Mouse (Mus musculus): ENCODE results near the gene Mipol1. TPM values are rescaled to one million over a fixed set of nuclear protein-coding genes. Genes with fewer than 3 reads are reported as not detected.

Mipol1 gene
- polyA plus RNA-seq, 1 experiment: 0.38 TPM

DNA sequence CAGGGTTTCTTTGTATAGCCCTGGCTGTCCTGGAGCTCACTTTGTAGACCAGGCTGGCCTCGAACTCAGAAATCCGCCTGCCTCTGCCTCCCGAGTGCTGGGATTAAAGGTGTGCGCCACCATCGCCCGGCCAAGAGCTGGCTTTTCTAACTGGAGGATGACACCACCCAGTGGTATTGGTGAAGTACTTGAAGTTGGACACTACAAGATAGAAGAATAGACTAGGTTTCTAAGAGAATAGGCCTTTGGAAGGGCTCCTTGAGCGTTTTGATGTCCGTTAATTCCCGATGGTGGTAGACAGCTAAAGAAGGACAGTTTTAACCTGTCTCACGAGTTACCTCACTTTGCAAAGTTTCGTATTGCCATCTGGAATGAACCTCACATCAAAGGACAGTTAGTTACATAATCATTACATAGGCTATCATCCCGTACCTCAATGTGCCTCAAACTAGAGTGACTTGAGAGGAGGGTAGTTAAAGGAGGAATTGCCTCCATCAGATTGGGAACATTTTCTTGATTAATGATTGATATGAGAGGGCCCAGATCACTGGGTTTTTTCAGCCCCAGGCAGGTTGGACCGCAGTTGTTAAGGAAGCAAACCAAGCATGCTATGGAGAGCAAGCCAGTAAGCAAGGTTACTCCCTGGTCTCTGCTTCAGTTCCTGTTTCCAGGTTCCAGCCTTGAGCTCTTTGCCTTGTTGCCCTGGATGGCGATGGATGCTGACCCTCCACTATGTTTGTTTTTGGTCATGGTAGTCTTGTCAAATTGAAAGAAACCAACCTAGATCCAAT is 1.1 kb downstream of the Mipol1 start:
- 26% methylated on average over 14 of the region's 14 CpGs for WGBS
- no peak for DNase-seq (ENCODE audit: low read depth, low spot score)

DNA sequence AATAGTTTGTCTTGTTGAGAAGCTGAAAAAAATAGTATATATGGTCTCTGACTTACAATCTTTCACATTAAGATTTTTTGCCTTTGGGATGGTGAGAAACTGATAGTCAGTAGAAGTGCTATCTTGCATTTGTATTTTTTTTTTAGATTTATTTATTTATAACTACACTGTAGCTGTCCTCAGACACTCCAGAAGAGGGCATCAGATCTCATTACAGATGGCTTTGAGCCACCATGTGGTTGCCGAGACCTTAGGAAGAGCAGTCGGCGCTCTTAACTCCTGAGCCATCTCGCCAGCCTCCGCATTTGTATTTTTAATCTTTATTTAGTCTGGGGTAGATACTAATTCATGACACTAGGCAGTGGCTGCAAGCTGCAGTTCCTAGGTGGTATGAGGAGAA is 3.2 kb downstream of the Mipol1 start:
- no peak for DNase-seq (ENCODE audit: low read depth, low spot score)
- 89% methylated on average over 5 of the region's 5 CpGs for WGBS

GRCm38 (mm10) chr12:57243671-57244495 is 13.7 kb downstream of the Mipol1 start:
- 87% methylated on average over 5 of the region's 5 CpGs for WGBS
- DNase-seq (ENCODE audit: low read depth, low spot score): no peak

- whole genome bisulfite sequencing: 35% methylated on average over 2 of the region's 2 CpGs
- DNase-seq (ENCODE audit: low read depth, low spot score): no peak
Measured at GRCm38 (mm10) chr12:57258572-57258971, 28.3 kb downstream of the Mipol1 start.

- 33% methylated on average over 1 of the region's 1 CpGs for WGBS
- no peak for DNase-seq (ENCODE audit: low read depth, low spot score)
Measured at GRCm38 (mm10) chr12:57275456-57275855, 45.2 kb downstream of the Mipol1 start.

GRCm38 (mm10) chr12:57281155-57282114 is 51.2 kb downstream of the Mipol1 start:
- peak; percentile 54 for DNase-seq (ENCODE audit: low read depth, low spot score)
- 61% methylated on average over 3 of the region's 3 CpGs for WGBS

- DNase-seq (ENCODE audit: low read depth, low spot score): no peak
- 57% methylated on average over 5 of the region's 5 CpGs for WGBS
Measured at GRCm38 (mm10) chr12:57285303-57286059, 55.3 kb downstream of the Mipol1 start.

GRCm38 (mm10) chr12:57307337-57307736 is 77.1 kb downstream of the Mipol1 start:
- 81% methylated on average over 4 of the region's 4 CpGs for WGBS

GRCm38 (mm10) chr12:57307748-57308147 is 77.5 kb downstream of the Mipol1 start:
- no peak for DNase-seq (ENCODE audit: low read depth, low spot score)
- 95% methylated on average over 1 of the region's 1 CpGs for WGBS

More at GRCm38 (mm10) chr12:57307337-57307736, 77.1 kb downstream of the Mipol1 start:
- DNase-seq (ENCODE audit: low read depth, low spot score): no peak

DNA sequence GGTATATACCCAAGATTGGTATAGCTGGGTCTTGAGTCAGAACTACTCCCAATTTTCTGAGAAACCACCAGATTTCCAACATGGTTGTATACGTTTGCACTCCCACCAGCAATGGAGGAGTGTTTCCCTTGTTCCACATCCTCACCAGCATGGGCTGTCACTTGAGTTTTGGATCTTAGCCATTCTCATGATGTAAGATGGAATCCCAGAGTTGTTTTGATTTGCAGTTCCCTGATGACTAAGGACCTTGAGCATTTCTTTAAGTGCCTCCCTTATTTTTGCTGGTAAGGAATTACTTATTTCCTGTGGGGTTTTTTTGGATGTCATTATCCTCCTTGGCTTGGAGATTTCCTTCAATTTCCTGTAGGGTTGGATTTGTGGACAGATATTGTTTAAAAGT is 108.8 kb downstream of the Mipol1 start:
- no peak for DNase-seq (ENCODE audit: low read depth, low spot score)
- 86% methylated on average over 1 of the region's 1 CpGs for WGBS

GRCm38 (mm10) chr12:57340111-57340510 is 109.9 kb downstream of the Mipol1 start:
- no peak for DNase-seq (ENCODE audit: low read depth, low spot score)
- 78% methylated on average over 2 of the region's 2 CpGs for WGBS

GRCm38 (mm10) chr12:57362732-57363131 is 132.5 kb downstream of the Mipol1 start:
- no peak for DNase-seq (ENCODE audit: low read depth, low spot score)

DNA sequence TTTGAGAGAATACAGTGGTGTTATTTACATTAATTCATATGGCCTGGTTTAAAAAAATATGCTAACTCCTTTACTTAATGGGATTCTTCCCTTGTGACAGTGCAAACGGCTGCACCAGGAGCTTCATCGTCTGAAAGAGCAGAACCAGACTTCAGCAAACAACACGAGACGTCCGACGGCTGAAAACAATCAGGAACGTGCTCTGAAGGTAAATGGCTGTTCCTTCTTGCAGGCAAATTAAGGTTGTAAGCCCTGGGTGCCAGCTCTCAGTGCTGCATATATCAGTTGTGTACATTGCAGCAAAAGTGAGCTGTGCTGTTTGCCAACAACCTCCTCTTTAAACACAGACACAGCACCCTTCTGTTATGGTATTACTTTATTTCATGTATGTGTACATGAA is 133.8 kb downstream of the Mipol1 start:
- no peak for DNase-seq (ENCODE audit: low read depth, low spot score)
- WGBS: 67% methylated on average over 7 of the region's 7 CpGs

More at GRCm38 (mm10) chr12:57362732-57363131, 132.5 kb downstream of the Mipol1 start:
- WGBS: 90% methylated on average over 2 of the region's 2 CpGs

DNA sequence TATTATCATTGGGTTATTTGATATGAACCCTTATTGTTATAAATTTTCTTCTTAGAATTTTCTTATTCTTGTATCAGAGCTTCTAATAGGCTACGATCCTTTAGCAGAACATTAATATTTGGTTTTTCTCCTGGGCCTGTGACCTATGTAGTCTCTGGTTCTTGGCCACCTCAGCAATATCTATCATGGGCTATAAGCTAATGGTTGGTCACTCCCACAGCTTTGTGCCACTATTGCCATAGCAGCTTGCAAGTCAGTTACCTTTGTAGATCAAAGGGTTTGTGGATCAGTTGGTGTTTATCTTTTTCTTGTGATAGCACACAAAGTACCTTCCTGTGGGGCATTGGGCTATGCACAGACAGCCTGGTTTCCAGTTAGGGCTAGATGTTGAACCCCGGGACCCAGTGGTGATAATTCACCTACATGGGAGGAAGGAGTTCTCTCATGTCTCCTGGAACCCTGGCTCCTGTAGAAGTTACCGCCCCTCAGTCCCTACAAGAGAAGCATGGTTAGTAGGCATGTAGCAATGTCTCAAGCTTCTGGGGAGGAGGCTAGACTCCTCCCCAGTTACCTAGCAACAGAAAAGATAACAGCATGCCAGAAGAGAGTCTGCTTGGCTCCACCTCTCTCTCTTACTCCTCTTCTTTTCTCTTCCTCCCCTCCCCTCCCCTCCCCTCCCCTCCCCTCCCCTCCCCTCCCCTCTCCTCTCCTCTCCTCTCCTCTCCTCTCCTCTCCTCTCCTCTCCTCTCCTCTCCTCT is 141.7 kb downstream of the Mipol1 start:
- 83% methylated on average over 3 of the region's 3 CpGs for WGBS
- DNase-seq (ENCODE audit: low read depth, low spot score): no peak

DNA sequence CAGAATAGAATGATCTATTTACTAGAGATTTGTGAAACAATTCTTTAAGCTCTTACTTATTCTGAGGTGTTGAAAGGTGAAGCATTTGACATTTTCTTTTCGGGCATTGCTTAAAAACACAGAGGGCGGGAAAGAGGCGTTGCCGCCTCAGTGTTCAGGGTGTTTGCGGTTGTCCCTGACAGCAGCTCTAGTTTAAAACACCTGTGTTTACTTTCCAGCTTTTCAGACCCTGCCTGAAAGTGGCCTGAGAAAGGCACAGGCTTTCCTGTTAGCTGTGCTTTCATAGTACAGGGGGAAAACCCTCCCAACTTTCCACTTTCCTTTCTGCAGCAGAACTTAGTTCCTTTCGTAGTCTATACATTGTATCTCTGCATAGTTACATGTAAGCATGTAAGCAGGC is 152.6 kb downstream of the Mipol1 start:
- no peak for DNase-seq (ENCODE audit: low read depth, low spot score)
- WGBS: 23% methylated on average over 6 of the region's 6 CpGs

GRCm38 (mm10) chr12:57387588-57388292 is 157.5 kb downstream of the Mipol1 start:
- no peak for DNase-seq (ENCODE audit: low read depth, low spot score)

GRCm38 (mm10) chr12:57399547-57399946 is 169.3 kb downstream of the Mipol1 start:
- WGBS: 88% methylated on average over 4 of the region's 4 CpGs
- no peak for DNase-seq (ENCODE audit: low read depth, low spot score)

More at GRCm38 (mm10) chr12:57387588-57388292, 157.5 kb downstream of the Mipol1 start:
- 48% methylated on average over 2 of the region's 2 CpGs for WGBS

- 65% methylated on average over 4 of the region's 4 CpGs for whole genome bisulfite sequencing
- no peak for DNase-seq (ENCODE audit: low read depth, low spot score)
Measured at GRCm38 (mm10) chr12:57400186-57400585, 170.0 kb downstream of the Mipol1 start.
